Mouse (Mus musculus) limb, embryonic 12.5 days (tissue): ENCODE results near the gene Satb1. TPM values are rescaled to one million over a fixed set of nuclear protein-coding genes. Genes with fewer than 3 reads are reported as not detected.

ENCODE experiments used
- ATAC-seq: fragments of 200-750 bp; cut with Nextera tagmentation; 2 replicates; pipeline ENCODE4 v1.8.0; 2017; ENCODE audit warnings: low read depth, moderate TSS enrichment; ENCODE audit not compliant: insufficient number of reproducible peaks, insufficient read depth, low FRiP score, low TSS enrichment
- H3K27ac ChIP-seq: fragments of 300-500 bp; sonication (generic); 2 replicates; pipeline ENCODE4 v1.5.1; 2016; ENCODE audit warnings: mild to moderate bottlenecking, moderate library complexity
- H3K27me3 ChIP-seq: fragments of 300-500 bp; sonication (generic); 2 replicates; pipeline ENCODE4 v1.6.1; 2016; ENCODE audit warnings: mild to moderate bottlenecking, moderate library complexity
- H3K36me3 ChIP-seq: fragments of 300-500 bp; sonication (generic); 2 replicates; pipeline ENCODE4 v1.6.1; 2016; ENCODE audit warnings: mild to moderate bottlenecking, moderate library complexity
- H3K4me1 ChIP-seq: fragments of 300-500 bp; sonication (generic); replicated peaks from 2 replicates; pipeline ENCODE4 v1.6.1; 2016
- H3K4me2 ChIP-seq: fragments of 300-500 bp; sonication (generic); 2 replicates; pipeline ENCODE4 v1.6.1; 2016; ENCODE audit warnings: mild to moderate bottlenecking, moderate library complexity
- H3K4me3 ChIP-seq: fragments of 300-500 bp; sonication (generic); replicated peaks from 2 replicates; pipeline ENCODE4 v1.5.1; 2016; ENCODE audit warnings: mild to moderate bottlenecking
- H3K9ac ChIP-seq: fragments of 300-500 bp; sonication (generic); replicated peaks from 2 replicates; pipeline ENCODE4 v1.6.1; 2016; ENCODE audit warnings: mild to moderate bottlenecking, moderate library complexity
- H3K9me3 ChIP-seq: fragments of 300-500 bp; sonication (generic); 2 replicates; pipeline ENCODE4 v1.6.1; 2016; ENCODE audit warnings: mild to moderate bottlenecking, moderate library complexity
- WGBS: fragments of 180-500 bp; shearing (Covaris S2); methylation state at CpG from one replicate; pipeline ENCODE4 v1.1.7; 2016; 5-methylcytosine and 5-hydroxymethylcytosine counted together
- polyA plus RNA-seq: library from polyadenylated mRNA; unstranded; fragments of >200 nt; fragmentation: Nextera tagmentation; extraction: Ambion mirVana; gene quantifications from 2 replicates; pipeline ENCODE4 v1.2.1, GENCODE M21; 2016

Satb1 gene
- polyA plus RNA-seq, 1 experiment from 2014 or later = 18.2 TPM

- WGBS = 88% methylated on average over 2 of the region's 2 CpGs
These were observed 108.6 kb downstream of the Satb1 start for GRCm38 (mm10) chr17:51724486-51724885.

GRCm38 (mm10) chr17:51695711-51696110 is 137.4 kb downstream of the Satb1 start:
- Histone ChIP-seq H3K4me1 (0 out of 2 replicates have a peak, but pooled peaks cover under 1% of the 10 kb centered on the region), H3K36me3 (no peaks in the 10 kb centered on the region), H3K4me3 (no peak overlapping the region), H3K27me3 (no peaks in the 10 kb centered on the region), H3K9ac (no peak overlapping the region), H3K27ac (no peak overlapping the region), H3K9me3 (no peaks in the 10 kb centered on the region), H3K4me2 (no peak overlapping the region)
- WGBS = 76% methylated on average over 6 of the region's 6 CpGs
- no peak for ATAC-seq

More at GRCm38 (mm10) chr17:51724486-51724885, 108.6 kb downstream of the Satb1 start:
- H3K4me2 ChIP-seq = no peak overlapping the region
- no peak overlapping the region for H3K9ac ChIP-seq
- H3K36me3 ChIP-seq = no peaks in the 10 kb centered on the region
- H3K4me3 ChIP-seq = no peak overlapping the region
- no peak overlapping the region for H3K27ac ChIP-seq
- no peaks in the 10 kb centered on the region for H3K9me3 ChIP-seq
- H3K4me1 ChIP-seq = no peaks in the 10 kb centered on the region
- H3K27me3 ChIP-seq = no peaks in the 10 kb centered on the region
- no peak for ATAC-seq

- no peak overlapping the region for H3K4me2 ChIP-seq
- H3K36me3 ChIP-seq = no peaks in the 10 kb centered on the region
- no peaks in the 10 kb centered on the region for H3K27me3 ChIP-seq
- WGBS = 70% methylated on average over 2 of the region's 2 CpGs
- H3K27ac ChIP-seq = no peak overlapping the region
- no peak overlapping the region for H3K4me3 ChIP-seq
- ATAC-seq = no peak
- peaks cover 4% of the 10 kb centered on the region; the same call in 1 of the 2 replicates for H3K4me1 ChIP-seq
- H3K9me3 ChIP-seq = no peaks in the 10 kb centered on the region
- H3K9ac ChIP-seq = no peak overlapping the region
These were observed 137.8 kb downstream of the Satb1 start for GRCm38 (mm10) chr17:51695271-51695670.

GRCm38 (mm10) chr17:51690526-51690925 is 142.6 kb downstream of the Satb1 start:
- ATAC-seq = no peak
- no peaks in the 10 kb centered on the region for H3K9me3 ChIP-seq
- no peak overlapping the region for H3K4me3 ChIP-seq
- H3K27me3 ChIP-seq = no peaks in the 10 kb centered on the region; the same call in 1 of the 2 replicates
- H3K9ac ChIP-seq = no peak overlapping the region
- H3K4me1 ChIP-seq = peaks cover 4% of the 10 kb centered on the region; the same call in 1 of the 2 replicates
- no peaks in the 10 kb centered on the region for H3K36me3 ChIP-seq
- WGBS = 24% methylated on average over 2 of the region's 2 CpGs
- H3K27ac ChIP-seq = no peak overlapping the region
- H3K4me2 ChIP-seq = no peak overlapping the region

GRCm38 (mm10) chr17:51687226-51687625 is 145.9 kb downstream of the Satb1 start:
- Histone ChIP-seq H3K36me3 (no peaks in the 10 kb centered on the region), H3K4me3 (no peak overlapping the region), H3K27ac (no peak overlapping the region), H3K9ac (no peak overlapping the region), H3K27me3 (no peaks in the 10 kb centered on the region; the same call in 1 of the 2 replicates), H3K4me2 (no peak overlapping the region), H3K4me1 (peaks cover 4% of the 10 kb centered on the region; the same call in 1 of the 2 replicates), H3K9me3 (no peaks in the 10 kb centered on the region)
- no peak for ATAC-seq
- WGBS = 93% methylated on average over 4 of the region's 4 CpGs
